Mouse (Mus musculus): ENCODE measurements around the gene Zdhhc18. TPM values are rescaled to one million over a fixed set of nuclear protein-coding genes. Genes with fewer than 3 reads are reported as not detected.

Zdhhc18 gene
- polyA plus RNA-seq, 1 experiment: 53.7 TPM

DNA sequence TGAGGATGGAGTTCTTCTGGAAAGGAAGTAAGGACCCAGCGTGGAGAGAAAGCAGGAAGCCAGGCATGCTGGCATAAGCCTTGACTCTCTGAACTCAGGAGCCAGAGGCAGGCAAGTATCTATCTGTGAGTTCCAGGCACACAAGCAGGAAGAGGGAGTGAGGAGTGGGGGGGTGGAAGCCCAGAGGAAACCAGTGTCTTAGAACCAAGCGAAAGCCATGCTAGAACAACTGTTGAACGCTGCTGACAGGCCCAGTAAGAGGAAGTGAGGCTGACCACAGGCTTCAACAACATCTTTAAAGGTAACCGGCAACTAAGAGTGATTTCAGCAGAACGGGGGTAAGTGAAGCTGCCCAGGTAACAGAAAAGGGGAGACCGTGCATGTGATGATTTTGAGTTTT is 16.2 kb upstream of the Zdhhc18 start:
- Histone ChIP-seq H3K4me1 (peaks cover 94% of the 10 kb centered on the region), H3K9me3 (no peaks in the 10 kb centered on the region), H3K36me3 (replicated peaks; ENCODE audit: low read length) (peaks cover 65% of the 10 kb centered on the region), H3K27me3 (replicated peaks) (no peaks in the 10 kb centered on the region), H3K4me3 (replicated peaks) (peak overlapping the region; percentile 82)
- no peak for TF ChIP-seq GATA1 (IDR thresholded peaks at IDR 0.05; ENCODE audit: borderline replicate concordance, low read length)
- no peak for TF ChIP-seq FLI1 (IDR thresholded peaks at IDR 0.05; ENCODE audit: low read length)

DNA sequence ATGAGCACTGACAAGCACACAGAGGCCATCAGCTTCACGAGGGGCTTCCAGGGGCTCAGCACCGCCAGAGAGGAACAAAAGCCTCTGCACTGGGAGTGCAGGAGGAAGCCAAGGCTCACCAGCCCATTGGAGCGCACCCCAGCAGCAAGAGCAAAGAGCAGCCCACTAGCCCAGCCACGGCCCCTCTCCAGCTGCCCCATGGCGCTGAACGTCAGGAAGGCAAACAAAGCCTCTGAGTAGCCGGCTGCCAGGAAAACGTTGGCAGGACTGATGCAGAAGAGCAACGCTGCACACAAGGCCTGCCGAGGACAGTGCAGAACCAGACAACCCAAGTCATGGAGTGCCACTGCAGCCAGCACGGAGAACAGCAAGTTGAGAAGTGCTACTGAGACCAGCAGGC is 15.2 kb upstream of the Zdhhc18 start:
- no peaks in the 10 kb centered on the region for H3K27me3 ChIP-seq (replicated peaks)
- H3K4me3 ChIP-seq (replicated peaks): no peak overlapping the region
- peaks cover 95% of the 10 kb centered on the region for H3K4me1 ChIP-seq
- TF ChIP-seq FLI1 (IDR thresholded peaks at IDR 0.05; ENCODE audit: low read length) (no peak), GATA1 (IDR thresholded peaks at IDR 0.05; ENCODE audit: borderline replicate concordance, low read length) (no peak)
- H3K36me3 ChIP-seq (replicated peaks; ENCODE audit: low read length): peaks cover 68% of the 10 kb centered on the region
- H3K9me3 ChIP-seq: no peaks in the 10 kb centered on the region

DNA sequence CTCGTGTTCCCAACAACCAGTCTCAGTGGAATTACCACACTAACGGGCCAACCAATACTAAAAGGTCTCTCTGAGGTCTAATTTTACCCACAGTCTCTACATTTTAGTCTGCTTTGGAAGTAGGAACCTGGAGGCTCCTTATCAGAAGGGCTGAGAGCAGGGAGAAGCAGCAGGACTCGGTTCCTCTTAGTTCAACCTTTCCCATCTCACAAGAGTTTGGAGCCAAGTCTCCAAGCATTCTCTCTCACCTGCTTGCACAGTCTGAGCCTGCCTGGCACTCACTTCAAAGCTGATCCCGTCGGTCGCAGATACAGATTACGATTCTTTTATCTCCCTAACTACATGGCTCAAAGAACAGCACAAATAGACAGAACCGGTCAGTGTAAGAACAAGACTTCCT is 13.0 kb upstream of the Zdhhc18 start:
- TF ChIP-seq GATA1 (IDR thresholded peaks at IDR 0.05; ENCODE audit: borderline replicate concordance, low read length): no peak
- Histone ChIP-seq H3K27me3 (replicated peaks) (no peaks in the 10 kb centered on the region), H3K4me1 (peaks cover 92% of the 10 kb centered on the region), H3K9me3 (no peaks in the 10 kb centered on the region), H3K36me3 (replicated peaks; ENCODE audit: low read length) (peaks cover 49% of the 10 kb centered on the region), H3K4me3 (replicated peaks) (no peak overlapping the region)

DNA sequence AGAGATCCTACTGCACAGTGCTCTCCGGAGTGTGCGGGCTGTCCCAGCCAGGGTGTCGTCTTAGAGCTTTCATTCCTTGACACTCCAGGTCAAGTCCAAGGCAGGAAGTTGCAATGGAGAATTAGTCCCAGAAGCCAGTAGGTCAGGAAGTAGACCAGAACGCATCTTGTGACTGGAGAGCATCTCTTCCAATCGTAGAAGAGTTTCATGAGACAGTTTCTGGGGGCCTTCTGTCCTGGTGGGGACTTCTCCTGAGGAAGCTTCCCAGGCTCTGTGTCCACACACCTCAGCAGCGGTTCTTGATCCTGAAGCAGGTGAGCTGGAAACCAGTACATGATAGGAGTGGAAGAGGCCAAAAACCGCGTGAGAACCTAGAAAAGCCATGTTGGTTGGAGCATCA is 12.5 kb upstream of the Zdhhc18 start:
- peaks cover 45% of the 10 kb centered on the region for H3K36me3 ChIP-seq (replicated peaks; ENCODE audit: low read length)
- H3K4me1 ChIP-seq: peaks cover 92% of the 10 kb centered on the region
- H3K4me3 ChIP-seq (replicated peaks): no peak overlapping the region
- TF ChIP-seq GATA1 (IDR thresholded peaks at IDR 0.05; ENCODE audit: borderline replicate concordance, low read length) (no peak), FLI1 (IDR thresholded peaks at IDR 0.05; ENCODE audit: low read length) (no peak)
- H3K27me3 ChIP-seq (replicated peaks): no peaks in the 10 kb centered on the region
- H3K9me3 ChIP-seq: no peaks in the 10 kb centered on the region

DNA sequence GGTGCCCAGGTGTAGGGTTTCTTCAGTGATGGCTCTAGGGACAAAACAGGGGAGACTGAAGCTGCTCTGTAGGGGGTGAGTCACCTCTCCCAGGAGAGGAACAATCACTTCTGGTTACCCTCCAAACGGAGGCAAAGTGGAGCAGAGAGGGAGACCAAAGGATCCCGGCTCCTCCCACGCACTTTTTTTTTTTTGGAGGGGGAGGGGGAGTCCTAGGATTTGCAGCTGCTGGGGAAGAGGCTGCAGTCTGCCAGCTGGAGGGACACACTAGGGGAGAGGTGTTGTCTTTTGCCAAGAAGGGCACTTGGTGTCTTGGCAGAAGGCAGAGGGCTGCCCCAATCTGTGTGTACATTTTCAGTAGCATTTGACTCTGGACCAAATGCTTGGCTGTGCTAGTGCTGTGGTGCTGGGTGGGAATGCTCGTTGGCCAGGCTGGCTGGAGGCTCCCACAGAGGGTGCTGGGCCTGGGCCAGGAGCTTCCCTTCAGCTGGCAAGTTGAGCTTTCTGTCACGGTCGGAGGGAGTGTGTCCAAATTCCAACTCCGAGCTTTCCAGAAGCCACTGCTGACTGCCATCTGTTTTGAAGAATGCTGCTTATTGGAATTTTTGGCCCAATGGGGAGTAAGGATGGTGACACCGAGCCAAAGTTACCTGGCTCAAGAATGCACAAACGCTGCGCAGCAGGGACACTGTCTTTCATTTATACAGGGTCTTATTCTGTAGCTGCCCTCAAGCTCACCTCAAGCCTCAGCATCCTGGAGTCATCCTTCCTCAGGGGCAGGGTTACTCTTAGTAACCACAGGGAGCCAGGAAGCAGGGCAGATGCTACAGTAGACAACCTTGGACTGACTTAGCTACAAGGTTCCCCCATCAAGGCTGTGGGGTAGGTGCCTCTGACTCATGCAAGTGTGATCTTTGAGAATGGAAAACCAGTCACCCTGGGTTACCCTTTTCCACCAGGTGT is 10.5 kb upstream of the Zdhhc18 start:
- peak overlapping the region; percentile 91 for H3K4me3 ChIP-seq (replicated peaks)
- H3K36me3 ChIP-seq (replicated peaks; ENCODE audit: low read length): peaks cover 41% of the 10 kb centered on the region
- no peaks in the 10 kb centered on the region for H3K27me3 ChIP-seq (replicated peaks)
- no peaks in the 10 kb centered on the region for H3K9me3 ChIP-seq
- TF ChIP-seq FLI1 (IDR thresholded peaks at IDR 0.05; ENCODE audit: low read length) (no peak), GATA1 (IDR thresholded peaks at IDR 0.05; ENCODE audit: borderline replicate concordance, low read length) (no peak)
- peaks cover 87% of the 10 kb centered on the region for H3K4me1 ChIP-seq

DNA sequence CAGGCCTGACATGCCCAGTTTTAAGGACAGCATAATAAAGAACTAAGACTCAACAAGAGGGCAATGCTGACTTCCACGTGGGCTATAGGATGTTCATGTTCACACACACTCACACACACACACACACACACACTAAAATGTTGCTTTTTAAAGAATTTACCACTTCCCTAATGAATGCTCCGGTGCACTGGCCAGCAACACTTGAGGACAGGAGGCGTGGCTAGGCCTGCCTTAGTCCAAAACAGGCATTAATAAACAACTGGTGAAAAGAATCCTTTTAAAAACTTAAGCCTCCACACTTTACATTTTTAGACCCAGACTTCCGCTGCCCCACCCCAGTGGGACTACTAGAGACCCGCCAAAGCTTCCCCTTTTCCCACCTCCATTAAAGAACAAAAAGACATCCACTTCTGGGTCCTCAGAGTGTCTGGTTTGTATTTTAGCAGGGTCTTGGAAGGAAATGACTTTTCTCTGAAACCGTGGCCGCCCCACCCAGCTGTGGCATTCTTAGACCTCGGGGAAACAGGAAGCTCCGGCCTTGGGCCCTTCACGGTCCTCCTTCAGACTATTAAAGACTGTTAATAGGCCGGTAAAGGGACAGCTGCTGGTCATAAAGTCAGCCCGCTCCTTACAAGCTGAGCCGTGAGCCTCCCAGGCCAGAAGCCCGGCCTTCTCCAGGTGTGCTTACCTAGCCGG is 9.7 kb upstream of the Zdhhc18 start:
- Histone ChIP-seq H3K27me3 (replicated peaks) (no peaks in the 10 kb centered on the region), H3K4me3 (replicated peaks) (peak overlapping the region; percentile 91), H3K36me3 (replicated peaks; ENCODE audit: low read length) (peaks cover 33% of the 10 kb centered on the region), H3K9me3 (no peaks in the 10 kb centered on the region), H3K4me1 (peaks cover 79% of the 10 kb centered on the region)
- no peak for TF ChIP-seq GATA1 (IDR thresholded peaks at IDR 0.05; ENCODE audit: borderline replicate concordance, low read length)

DNA sequence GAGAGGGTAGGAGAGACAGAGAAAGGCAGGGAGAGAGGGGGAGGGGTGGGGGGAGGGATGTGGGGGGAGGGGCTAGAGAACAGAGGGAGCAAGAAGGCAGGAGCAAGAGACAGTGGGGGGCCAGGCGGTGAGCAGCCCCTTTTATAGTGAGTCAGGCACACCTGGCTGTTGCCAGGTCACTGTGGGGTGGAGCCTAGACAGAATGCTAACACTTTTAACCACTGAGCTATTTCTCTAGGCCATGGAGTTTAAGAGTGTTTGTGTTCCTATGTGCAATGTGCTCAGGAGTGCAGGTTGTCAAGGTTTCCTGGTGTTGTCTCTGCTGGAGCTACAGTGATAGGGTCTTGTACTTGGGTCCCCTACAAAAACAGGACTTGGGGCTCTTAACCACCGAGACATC is 8.8 kb upstream of the Zdhhc18 start:
- peaks cover 27% of the 10 kb centered on the region for H3K36me3 ChIP-seq (replicated peaks; ENCODE audit: low read length)
- H3K9me3 ChIP-seq: no peaks in the 10 kb centered on the region
- no peak overlapping the region for H3K4me3 ChIP-seq (replicated peaks)
- H3K4me1 ChIP-seq: peaks cover 72% of the 10 kb centered on the region
- H3K27me3 ChIP-seq (replicated peaks): no peaks in the 10 kb centered on the region
- TF ChIP-seq FLI1 (IDR thresholded peaks at IDR 0.05; ENCODE audit: low read length) (no peak), GATA1 (IDR thresholded peaks at IDR 0.05; ENCODE audit: borderline replicate concordance, low read length) (no peak)

DNA sequence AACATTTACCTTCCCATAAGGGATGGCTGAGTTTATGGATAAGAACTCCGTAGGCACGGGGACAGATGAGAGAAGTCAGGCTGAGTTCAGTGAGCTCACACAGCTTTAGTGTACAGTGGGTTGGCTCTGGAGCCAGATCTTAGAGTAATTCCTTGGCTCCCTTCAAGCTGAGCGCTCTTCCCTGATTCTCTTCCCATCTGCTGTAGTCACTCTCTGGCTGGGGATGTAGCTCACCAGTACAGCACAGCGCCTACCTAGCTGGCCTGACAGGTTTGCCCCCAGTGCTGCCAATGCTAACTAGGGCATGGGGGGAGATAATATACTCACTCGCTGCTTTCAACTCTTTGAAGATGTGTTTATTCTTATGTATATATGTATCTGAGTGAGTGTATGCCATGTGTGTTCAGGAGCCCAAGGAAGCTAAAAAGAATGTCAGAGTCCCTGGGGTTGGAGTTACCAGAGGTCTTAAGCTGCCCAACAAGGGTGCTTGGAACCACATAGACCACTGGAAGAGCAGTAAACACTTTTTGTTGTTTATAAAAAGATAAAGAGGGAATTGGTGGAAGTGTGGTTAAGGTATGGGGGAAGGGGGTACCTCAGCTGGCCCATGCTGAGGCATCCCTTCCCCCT is 8.0 kb upstream of the Zdhhc18 start:
- peaks cover 22% of the 10 kb centered on the region for H3K36me3 ChIP-seq (replicated peaks; ENCODE audit: low read length)
- peaks cover 65% of the 10 kb centered on the region for H3K4me1 ChIP-seq

DNA sequence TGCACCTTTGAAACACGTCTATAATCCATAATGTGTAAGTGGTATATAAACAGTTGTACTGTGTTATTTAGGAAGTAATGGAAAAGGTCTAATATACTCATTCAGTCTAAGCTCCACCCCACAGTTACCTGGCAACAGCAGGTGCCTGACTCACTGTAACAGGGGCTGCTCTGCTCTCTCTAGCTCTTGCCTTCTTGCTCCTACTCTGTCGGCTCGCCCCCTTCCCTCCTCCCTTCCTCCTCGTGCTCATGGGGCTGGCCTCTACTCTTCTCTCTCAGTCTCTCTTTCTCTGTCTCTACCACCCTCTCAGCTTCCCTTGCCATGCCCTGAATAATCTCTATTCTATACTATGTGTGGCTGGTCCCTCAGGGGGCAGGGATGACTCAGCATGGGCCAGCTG is 7.0 kb upstream of the Zdhhc18 start:
- H3K9me3 ChIP-seq: no peaks in the 10 kb centered on the region
- peaks cover 12% of the 10 kb centered on the region for H3K36me3 ChIP-seq (replicated peaks; ENCODE audit: low read length)
- H3K4me1 ChIP-seq: peaks cover 57% of the 10 kb centered on the region
- TF ChIP-seq GATA1 (IDR thresholded peaks at IDR 0.05; ENCODE audit: borderline replicate concordance, low read length) (no peak), FLI1 (IDR thresholded peaks at IDR 0.05; ENCODE audit: low read length) (no peak)
- H3K4me3 ChIP-seq (replicated peaks): no peak overlapping the region
- H3K27me3 ChIP-seq (replicated peaks): no peaks in the 10 kb centered on the region

More for the DNA sequence above, 8.0 kb upstream of the Zdhhc18 start:
- TF ChIP-seq FLI1 (IDR thresholded peaks at IDR 0.05; ENCODE audit: low read length): no peak
- no peak for TF ChIP-seq GATA1 (IDR thresholded peaks at IDR 0.05; ENCODE audit: borderline replicate concordance, low read length)
- no peaks in the 10 kb centered on the region for H3K9me3 ChIP-seq
- H3K27me3 ChIP-seq (replicated peaks): no peaks in the 10 kb centered on the region
- H3K4me3 ChIP-seq (replicated peaks): no peak overlapping the region
